Mouse (Mus musculus) 416B (cell line): ENCODE measurements around the gene Ikbke.

ENCODE experiments used
- DNase-seq: peaks from one replicate; pipeline ENCODE4 v3.0.0; 2011; ENCODE audit warnings: low read depth

Gene Ikbke

GRCm38 (mm10) chr1:131239576-131240193 lies 39.7 kb downstream of the Ikbke start:
- DNase-seq = no peak

- DNase-seq = no peak
Measured at GRCm38 (mm10) chr1:131238931-131239381, 40.5 kb downstream of the Ikbke start.

- peak; percentile 81 for DNase-seq
Measured at GRCm38 (mm10) chr1:131236077-131236476, 43.3 kb downstream of the Ikbke start.

- DNase-seq = no peak
Measured at GRCm38 (mm10) chr1:131233527-131233926, 45.9 kb downstream of the Ikbke start.

GRCm38 (mm10) chr1:131228659-131229058 lies 50.7 kb downstream of the Ikbke start:
- no peak for DNase-seq

GRCm38 (mm10) chr1:131228225-131228624 lies 51.2 kb downstream of the Ikbke start:
- DNase-seq = no peak

- no peak for DNase-seq
Measured at GRCm38 (mm10) chr1:131224848-131225471, 54.4 kb downstream of the Ikbke start.

- DNase-seq = no peak
Measured at GRCm38 (mm10) chr1:131223345-131223744, 56.1 kb downstream of the Ikbke start.

- no peak for DNase-seq
Measured at GRCm38 (mm10) chr1:131221822-131222590, 57.4 kb downstream of the Ikbke start.

- no peak for DNase-seq
Measured at GRCm38 (mm10) chr1:131218933-131219332, 60.5 kb downstream of the Ikbke start.

- no peak for DNase-seq
Measured at GRCm38 (mm10) chr1:131213361-131213760, 66.0 kb downstream of the Ikbke start.

GRCm38 (mm10) chr1:131212956-131213355 lies 66.5 kb downstream of the Ikbke start:
- no peak for DNase-seq

- no peak for DNase-seq
Measured at GRCm38 (mm10) chr1:131211655-131212054, 67.8 kb downstream of the Ikbke start.

- DNase-seq = peak; percentile 17
Measured at GRCm38 (mm10) chr1:131209971-131210426, 69.4 kb downstream of the Ikbke start.

- no peak for DNase-seq
Measured at GRCm38 (mm10) chr1:131208800-131209199, 70.6 kb downstream of the Ikbke start.

GRCm38 (mm10) chr1:131208081-131208480 lies 71.3 kb downstream of the Ikbke start:
- DNase-seq = no peak

GRCm38 (mm10) chr1:131207531-131207930 lies 71.9 kb downstream of the Ikbke start:
- DNase-seq = peak; percentile 70

- no peak for DNase-seq
Measured at GRCm38 (mm10) chr1:131206342-131206741, 73.1 kb downstream of the Ikbke start.

- DNase-seq = peak; percentile 64
Measured at GRCm38 (mm10) chr1:131204461-131204860, 74.9 kb downstream of the Ikbke start.
